Mouse (Mus musculus) left cerebral cortex, adult 8-10 months (tissue): ENCODE measurements around the gene Ldlrad3. TPM values are rescaled to one million over a fixed set of nuclear protein-coding genes. Genes with fewer than 3 reads are reported as not detected.

Source experiments
- DNase-seq, 2 experiments: peaks; one replicate each; pipeline ENCODE4 v3.0.0; 2022; ENCODE audit warnings: low spot score in 2 of 2
- total RNA-seq, 4 experiments: library from RNA; stranded (reverse); gene quantifications; 2 replicates each; pipeline ENCODE4 v1.2.4; 2022

The Ldlrad3 gene
- total RNA-seq, 4 experiments from 2014 or later = 11.3 to 12.5 (median 12.0) TPM

GRCm38 (mm10) chr2:102185069-102185950, 875 bp downstream of the Ldlrad3 start:
- peak in 1 of 2 experiments; percentile 13 for DNase-seq

- DNase-seq = no peak
Observed at GRCm38 (mm10) chr2:102183720-102184480, 2.3 kb downstream of the Ldlrad3 start.

GRCm38 (mm10) chr2:102181459-102181858, 4.7 kb downstream of the Ldlrad3 start:
- no peak for DNase-seq

- no peak for DNase-seq
Observed at GRCm38 (mm10) chr2:102176434-102176772, 9.8 kb downstream of the Ldlrad3 start.

- DNase-seq = no peak
Observed at GRCm38 (mm10) chr2:102175741-102176433, 10.3 kb downstream of the Ldlrad3 start.

GRCm38 (mm10) chr2:102172458-102172857, 13.7 kb downstream of the Ldlrad3 start:
- DNase-seq = no peak

- DNase-seq = no peak
Observed at GRCm38 (mm10) chr2:102166550-102167325, 19.4 kb downstream of the Ldlrad3 start.

- DNase-seq = no peak
Observed at GRCm38 (mm10) chr2:102163106-102163505, 23.1 kb downstream of the Ldlrad3 start.

- no peak for DNase-seq
Observed at GRCm38 (mm10) chr2:102157555-102157954, 28.6 kb downstream of the Ldlrad3 start.

- no peak for DNase-seq
Observed at GRCm38 (mm10) chr2:102157010-102157409, 29.2 kb downstream of the Ldlrad3 start.

GRCm38 (mm10) chr2:102156460-102156859, 29.7 kb downstream of the Ldlrad3 start:
- DNase-seq = no peak

- no peak for DNase-seq
Observed at GRCm38 (mm10) chr2:102155306-102156015, 30.7 kb downstream of the Ldlrad3 start.

- DNase-seq = no peak
Observed at GRCm38 (mm10) chr2:102154771-102155211, 31.4 kb downstream of the Ldlrad3 start.

GRCm38 (mm10) chr2:102154328-102154727, 31.9 kb downstream of the Ldlrad3 start:
- DNase-seq = no peak

GRCm38 (mm10) chr2:102153516-102153915, 32.7 kb downstream of the Ldlrad3 start:
- no peak for DNase-seq

- DNase-seq = no peak
Observed at GRCm38 (mm10) chr2:102152851-102153250, 33.3 kb downstream of the Ldlrad3 start.

- no peak for DNase-seq
Observed at GRCm38 (mm10) chr2:102149058-102149457, 37.1 kb downstream of the Ldlrad3 start.

- DNase-seq = no peak
Observed at GRCm38 (mm10) chr2:102148093-102148492, 38.1 kb downstream of the Ldlrad3 start.

- DNase-seq = no peak
Observed at GRCm38 (mm10) chr2:102147561-102147960, 38.6 kb downstream of the Ldlrad3 start.

- no peak for DNase-seq
Observed at GRCm38 (mm10) chr2:102146386-102146785, 39.8 kb downstream of the Ldlrad3 start.
